Mouse (Mus musculus) erythroblast, adult 5-6 weeks (primary cell): ENCODE data around the gene Styx. TPM values are rescaled to one million over a fixed set of nuclear protein-coding genes. Genes with fewer than 3 reads are reported as not detected.
"Not testable (repeated sequence)": the region's sequence is repeated elsewhere in the genome, so short reads cannot be mapped to it uniquely, and the experiment has no call there.

Experiments
- ATAC-seq: replicated peaks from 2 replicates; pipeline ENCODE4 v1.8.0; 2016; ENCODE audit warnings: moderate number of reproducible peaks, mild to moderate bottlenecking, moderate TSS enrichment, inconsistent platforms; ENCODE audit not compliant: poor library complexity, low FRiP score, severe bottlenecking
- total RNA-seq, 2 experiments: library from RNA; stranded (forward) in 1 of 2; stranded (reverse) in 1 of 2; fragments of 150-400 nt in 1 of 2; fragments of 200-764, 138-1000 nt in 1 of 2; gene quantifications; 2 replicates each; pipeline versions ENCODE4 v1.2.3 to v1.2.4; 2015 to 2017; ENCODE audit warnings: low replicate concordance in 2 of 2

The Styx gene
- total RNA-seq, 2 experiments from 2014 or later, result 5.8 to 6.6 TPM

GRCm38 (mm10) chr14:45329589-45330181, 21.2 kb upstream of the Styx start, which contains the start of gene Psmc6:
Gene Psmc6, plus strand, starts transcription at chr14:45329788.
- peak; percentile 94 for ATAC-seq

- ATAC-seq, result no peak
These were observed 13.6 kb downstream of the Styx start for GRCm38 (mm10) chr14:45364211-45365195.

GRCm38 (mm10) chr14:45365196-45365587, 14.3 kb downstream of the Styx start:
- no peak for ATAC-seq

- no peak for ATAC-seq
These were observed 27.9 kb downstream of the Styx start for GRCm38 (mm10) chr14:45378771-45379170.

- no peak for ATAC-seq
These were observed 29.9 kb downstream of the Styx start for GRCm38 (mm10) chr14:45380756-45381155.

GRCm38 (mm10) chr14:45382912-45383311, 32.0 kb downstream of the Styx start:
- ATAC-seq, result no peak

GRCm38 (mm10) chr14:45385596-45385995, 34.7 kb downstream of the Styx start:
- no peak for ATAC-seq

- ATAC-seq, result no peak
These were observed 36.6 kb downstream of the Styx start for GRCm38 (mm10) chr14:45387480-45387879.

GRCm38 (mm10) chr14:45388345-45389181, 37.7 kb downstream of the Styx start:
- peak; percentile 91 for ATAC-seq

- no peak for ATAC-seq
These were observed 38.3 kb downstream of the Styx start for GRCm38 (mm10) chr14:45389194-45389593.

GRCm38 (mm10) chr14:45399836-45400235, 48.9 kb downstream of the Styx start:
- no peak for ATAC-seq

- no peak for ATAC-seq
These were observed 52.8 kb downstream of the Styx start for GRCm38 (mm10) chr14:45403651-45404050.

- not testable (repeated sequence) for ATAC-seq
These were observed 53.9 kb downstream of the Styx start, which contains the start of gene Gnpnat1 for GRCm38 (mm10) chr14:45404813-45405212. Gene Gnpnat1, minus strand, starts transcription at chr14:45404913.

GRCm38 (mm10) chr14:45416265-45416664, 65.4 kb downstream of the Styx start:
- ATAC-seq, result no peak

GRCm38 (mm10) chr14:45418553-45418952, 67.7 kb downstream of the Styx start:
- ATAC-seq, result no peak

GRCm38 (mm10) chr14:45419323-45419722, 68.4 kb downstream of the Styx start:
- no peak for ATAC-seq

- ATAC-seq, result no peak
These were observed 71.5 kb downstream of the Styx start for GRCm38 (mm10) chr14:45422371-45422770.

GRCm38 (mm10) chr14:45423220-45423619, 72.3 kb downstream of the Styx start:
- no peak for ATAC-seq

GRCm38 (mm10) chr14:45430066-45430842, 79.4 kb downstream of the Styx start:
- no peak for ATAC-seq
